Mouse (Mus musculus) thymus, postnatal 36 days (tissue): Measurements from ENCODE around the gene Smoc1.
A peak's percentile ranks its signal among the peaks of the same experiment; 100 is the strongest.

Experiments used
- DNase-seq, 2 experiments: peaks; one replicate each; pipeline ENCODE4 v3.0.0; 2022; ENCODE audit warnings: mixed read lengths in 2 of 2

The Smoc1 gene

GRCm38 (mm10) chr12:81133055-81133665, 106.6 kb downstream of the Smoc1 start:
- no peak for DNase-seq

GRCm38 (mm10) chr12:81138217-81138616, 111.6 kb downstream of the Smoc1 start:
- DNase-seq, result no peak

GRCm38 (mm10) chr12:81139463-81139862, 112.9 kb downstream of the Smoc1 start:
- DNase-seq, result no peak

- DNase-seq, result no peak
Measured at GRCm38 (mm10) chr12:81140594-81141328, 114.2 kb downstream of the Smoc1 start.

- peak in 1 of 2 experiments; percentile 17 for DNase-seq
Measured at GRCm38 (mm10) chr12:81141329-81141711, 114.7 kb downstream of the Smoc1 start.

- DNase-seq, result no peak
Measured at GRCm38 (mm10) chr12:81142231-81142630, 115.6 kb downstream of the Smoc1 start.

- DNase-seq, result no peak
Measured at GRCm38 (mm10) chr12:81144201-81144600, 117.6 kb downstream of the Smoc1 start.

- DNase-seq, result no peak
Measured at GRCm38 (mm10) chr12:81146417-81147180, 120.0 kb downstream of the Smoc1 start.

- DNase-seq, result no peak
Measured at GRCm38 (mm10) chr12:81147956-81148355, 121.3 kb downstream of the Smoc1 start.

GRCm38 (mm10) chr12:81150917-81151316, 124.3 kb downstream of the Smoc1 start:
- DNase-seq, result no peak

GRCm38 (mm10) chr12:81152082-81152481, 125.5 kb downstream of the Smoc1 start:
- DNase-seq, result no peak

GRCm38 (mm10) chr12:81155675-81156074, 129.1 kb downstream of the Smoc1 start:
- no peak for DNase-seq

- DNase-seq, result no peak
Measured at GRCm38 (mm10) chr12:81156841-81157240, 130.2 kb downstream of the Smoc1 start.

- no peak for DNase-seq
Measured at GRCm38 (mm10) chr12:81159947-81160346, 133.3 kb downstream of the Smoc1 start.

GRCm38 (mm10) chr12:81160425-81160824, 133.8 kb downstream of the Smoc1 start:
- no peak for DNase-seq

- peak; percentile 28 to 39 for DNase-seq
Measured at GRCm38 (mm10) chr12:81160831-81161230, 134.2 kb downstream of the Smoc1 start.

- no peak for DNase-seq
Measured at GRCm38 (mm10) chr12:81161282-81161681, 134.7 kb downstream of the Smoc1 start.

GRCm38 (mm10) chr12:81163131-81163530, 136.5 kb downstream of the Smoc1 start:
- no peak for DNase-seq

GRCm38 (mm10) chr12:81163566-81163965, 137.0 kb downstream of the Smoc1 start:
- DNase-seq, result no peak

- no peak for DNase-seq
Measured at GRCm38 (mm10) chr12:81166092-81166491, 139.5 kb downstream of the Smoc1 start.

GRCm38 (mm10) chr12:81166615-81167014, 140.0 kb downstream of the Smoc1 start:
- DNase-seq, result no peak

- no peak for DNase-seq
Measured at GRCm38 (mm10) chr12:81167142-81167541, 140.5 kb downstream of the Smoc1 start.

- no peak for DNase-seq
Measured at GRCm38 (mm10) chr12:81168031-81168430, 141.4 kb downstream of the Smoc1 start.

GRCm38 (mm10) chr12:81168494-81168893, 141.9 kb downstream of the Smoc1 start:
- no peak for DNase-seq
